ENCODE assay signal across 8 mouse cellular contexts in the genomic region with DNA sequence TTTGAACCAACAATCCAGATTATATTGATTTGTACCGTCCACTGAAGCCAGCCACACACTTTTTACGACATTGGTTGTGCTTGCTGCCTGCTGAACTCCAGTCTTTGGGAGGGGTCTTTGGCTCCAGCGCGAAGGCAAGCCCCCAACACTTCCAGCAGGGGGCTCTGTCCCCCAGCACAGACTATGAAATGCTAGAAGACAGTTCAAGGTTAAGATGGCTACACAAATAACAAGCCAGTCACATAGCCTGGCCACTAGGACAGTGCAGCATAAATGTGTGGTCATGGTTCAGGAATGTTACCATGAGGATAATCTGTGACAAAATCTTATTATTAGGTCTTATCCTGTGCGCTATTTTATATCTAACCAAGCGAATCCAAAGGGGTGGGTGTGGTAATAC.
DNase-seq lines count a peak whose midpoint lies in the region; ATAC-seq and TF ChIP-seq lines count a peak whose summit lies in the region.

No protein-coding gene starts in this region.

- H3K27me3 ChIP-seq in hindbrain, postnatal 0 days (ENCODE audit: insufficient read depth, low read length), result no peaks in the 10 kb centered on the region
- no peaks in the 10 kb centered on the region for H3K27me3 ChIP-seq in hindbrain, embryonic 12.5 days
- H3K27me3 ChIP-seq in heart, embryonic 14.5 days (ENCODE audit: control insufficient read depth, insufficient read depth, low read length), result no peaks in the 10 kb centered on the region
- H3K27me3 ChIP-seq in lung, postnatal 0 days (replicated peaks; ENCODE audit: insufficient read depth, low read length), result no peaks in the 10 kb centered on the region

- TF ChIP-seq EP300 in lung, postnatal 0 days (IDR thresholded peaks at IDR 0.05), result no peak

- no peak overlapping the region for H3K27ac ChIP-seq in hindbrain, postnatal 0 days
- H3K27ac ChIP-seq in hindbrain, embryonic 12.5 days, result no peak overlapping the region
- peak overlapping the region; percentile 5 to 95; a peak in 3 of 4 replicates for H3K27ac ChIP-seq in heart, embryonic 14.5 days (replicated peaks in 1 of 2; ENCODE audit: control insufficient read depth in 1 of 2, insufficient read depth in 1 of 2, low read depth in 2 of 2, low read length in 2 of 2)
- no peak overlapping the region for H3K27ac ChIP-seq in lung, postnatal 0 days (ENCODE audit: low read length)

- H3K4me1 ChIP-seq in hindbrain, postnatal 0 days (ENCODE audit: insufficient read depth, low read length), result peaks cover 6% of the 10 kb centered on the region; the same call in 1 of the 2 replicates
- peaks cover 25% of the 10 kb centered on the region for H3K4me1 ChIP-seq in hindbrain, embryonic 12.5 days
- H3K4me1 ChIP-seq in heart, embryonic 14.5 days (ENCODE audit: control insufficient read depth in 2 of 2, insufficient read depth in 2 of 2, low read length in 2 of 2), result peaks cover 14 to 33% of the 10 kb centered on the region in 2 experiments
- peaks cover 5% of the 10 kb centered on the region for H3K4me1 ChIP-seq in lung, postnatal 0 days (ENCODE audit: insufficient read depth, low read depth, low read length)

- WGBS in hindbrain, postnatal 0 days, result 53% methylated on average over 6 of the region's 6 CpGs
- whole genome bisulfite sequencing in hindbrain, embryonic 12.5 days, result 49% methylated on average over 6 of the region's 6 CpGs
- WGBS in heart, embryonic 14.5 days, result 47% methylated on average over 6 of the region's 6 CpGs
- 66% methylated on average over 6 of the region's 6 CpGs for WGBS in lung, postnatal 0 days

- peak; percentile 68 for TF ChIP-seq CTCF in hindbrain, postnatal 0 days (IDR thresholded peaks at IDR 0.05; ENCODE audit: low read depth)
- TF ChIP-seq CTCF in lung, postnatal 0 days (IDR thresholded peaks at IDR 0.05), result peak; percentile 68

- no peak overlapping the region for H3K9ac ChIP-seq in hindbrain, postnatal 0 days (replicated peaks; ENCODE audit: low read length)
- H3K9ac ChIP-seq in hindbrain, embryonic 12.5 days, result no peak overlapping the region
- H3K9ac ChIP-seq in heart, embryonic 14.5 days (ENCODE audit: low read length), result no peak overlapping the region
- H3K9ac ChIP-seq in lung, postnatal 0 days (replicated peaks; ENCODE audit: low read depth), result no peak overlapping the region

- H3K9me3 ChIP-seq in hindbrain, postnatal 0 days (ENCODE audit: low read length), result no peaks in the 10 kb centered on the region
- H3K9me3 ChIP-seq in hindbrain, embryonic 12.5 days (replicated peaks), result no peaks in the 10 kb centered on the region
- no peaks in the 10 kb centered on the region for H3K9me3 ChIP-seq in heart, embryonic 14.5 days (ENCODE audit: control insufficient read depth, low read length)
- H3K9me3 ChIP-seq in lung, postnatal 0 days (ENCODE audit: low read length), result no peaks in the 10 kb centered on the region

- peak; percentile 61 for DNase-seq in hindbrain, postnatal 0 days (ENCODE audit: low spot score)
- DNase-seq in R1 (ENCODE audit: low read depth, low spot score), result peak; percentile 74
- DNase-seq in lung, postnatal 0 days (ENCODE audit: low spot score), result peak; percentile 37
- no peak for DNase-seq in ovary, postnatal 36 days (ENCODE audit: low spot score)
- no peak for DNase-seq in spleen, postnatal 14 days (ENCODE audit: low spot score in 2 of 2)
- DNase-seq in layer of hippocampus, adult 18-20 months (ENCODE audit: low spot score in 2 of 2), result no peak

- no peaks in the 10 kb centered on the region for H3K36me3 ChIP-seq in hindbrain, postnatal 0 days (ENCODE audit: insufficient read depth, low read length)
- H3K36me3 ChIP-seq in hindbrain, embryonic 12.5 days, result no peaks in the 10 kb centered on the region
- no peaks in the 10 kb centered on the region for H3K36me3 ChIP-seq in heart, embryonic 14.5 days (ENCODE audit: control insufficient read depth, insufficient read depth, low read length)
- no peaks in the 10 kb centered on the region for H3K36me3 ChIP-seq in lung, postnatal 0 days (ENCODE audit: insufficient read depth, low read length)

- no peak for ATAC-seq in hindbrain, postnatal 0 days
- no peak for ATAC-seq in hindbrain, embryonic 12.5 days (ENCODE audit: low FRiP score)
- no peak for ATAC-seq in heart, embryonic 14.5 days (ENCODE audit: insufficient number of reproducible peaks, insufficient read depth, low FRiP score, low read depth)
- no peak for ATAC-seq in lung, postnatal 0 days

- H3K4me2 ChIP-seq in hindbrain, postnatal 0 days (ENCODE audit: low read depth, low read length), result no peak overlapping the region
- H3K4me2 ChIP-seq in hindbrain, embryonic 12.5 days (replicated peaks), result no peak overlapping the region
- no peak overlapping the region for H3K4me2 ChIP-seq in heart, embryonic 14.5 days (ENCODE audit: low read length)
- no peak overlapping the region for H3K4me2 ChIP-seq in lung, postnatal 0 days (replicated peaks; ENCODE audit: low read depth, low read length)

- H3K4me3 ChIP-seq in hindbrain, postnatal 0 days (ENCODE audit: low read length), result no peak overlapping the region
- H3K4me3 ChIP-seq in hindbrain, embryonic 12.5 days, result no peak overlapping the region
- no peak overlapping the region for H3K4me3 ChIP-seq in heart, embryonic 14.5 days (ENCODE audit: control insufficient read depth in 1 of 2, insufficient read depth in 1 of 2, low read depth in 1 of 2, low read length in 2 of 2)
- no peak overlapping the region for H3K4me3 ChIP-seq in lung, postnatal 0 days (ENCODE audit: low read depth, low read length)

Comparison
In these comparisons a context has a peak if more than half of its experiments do, and no peak if none do; other contexts are left out.
1. DNase-seq: peak in hindbrain, postnatal 0 days (single experiment), R1 (single experiment) and lung, postnatal 0 days (single experiment); none in ovary, postnatal 36 days (single experiment), spleen, postnatal 14 days (0 of 2) and layer of hippocampus, adult 18-20 months (0 of 2).
2. H3K27ac ChIP-seq: peak in heart, embryonic 14.5 days (2 of 2); none in hindbrain, postnatal 0 days (single experiment), hindbrain, embryonic 12.5 days (single experiment) and lung, postnatal 0 days (single experiment).